Comparison of ENCODE assay signal across 34 mouse cellular contexts in genomic region chr11:52721087-52721486, GRCm38 (mm10). TPM values are rescaled to one million over a fixed set of nuclear protein-coding genes. Genes with fewer than 3 reads are reported as not detected.
"Had no signal": no experiment of that assay in that cellular context is flagged by ENCODE, and none has a peak within 500 bp of the region (broad histone marks: within the 10 kb centered on the region; RNA-seq: fewer than 3 reads in every experiment).

No protein-coding gene starts in this region.

- H3K4me3 ChIP-seq: limb, embryonic 10.5 days; limb, embryonic 12.5 days; limb, embryonic 13.5 days; limb, embryonic 15.5 days; liver, embryonic 12.5 days; liver, embryonic 13.5 days; liver, embryonic 15.5 days; lung, embryonic 15.5 days; megakaryocyte, embryonic 14.5 days; midbrain, embryonic 10.5 days; midbrain, embryonic 12.5 days; midbrain, embryonic 13.5 days; midbrain, embryonic 15.5 days; myocyte; neural tube, embryonic 12.5 days had no signal

- H3K4me2 ChIP-seq: limb, embryonic 12.5 days; limb, embryonic 13.5 days; limb, embryonic 15.5 days; liver, embryonic 11.5 days; liver, embryonic 12.5 days; liver, embryonic 13.5 days; liver, embryonic 15.5 days; lung, embryonic 14.5 days; lung, embryonic 15.5 days; midbrain, embryonic 12.5 days; midbrain, embryonic 13.5 days; midbrain, embryonic 15.5 days; neural tube, embryonic 12.5 days had no signal

- DNase-seq: left cerebral cortex, postnatal 4 days; liver; liver, embryonic 13.5 days; liver, postnatal 0 days; lung, adult 18-20 months; lung, adult 2 months; lung, embryonic 14.5 days; lung, postnatal 10 days; lung, postnatal 14 days; lung, postnatal 36 days; lung, postnatal 4 days had no signal

- H3K4me1 ChIP-seq: limb, embryonic 10.5 days; limb, embryonic 12.5 days; limb, embryonic 13.5 days; limb, embryonic 15.5 days; liver, embryonic 12.5 days; liver, embryonic 13.5 days; liver, embryonic 15.5 days; lung, embryonic 15.5 days; megakaryocyte, embryonic 14.5 days; midbrain, embryonic 10.5 days; midbrain, embryonic 12.5 days; midbrain, embryonic 13.5 days; midbrain, embryonic 15.5 days; neural tube, embryonic 12.5 days had no signal

- H3K27me3 ChIP-seq: limb, embryonic 12.5 days; limb, embryonic 13.5 days; limb, embryonic 15.5 days; liver, embryonic 12.5 days; liver, embryonic 13.5 days; liver, embryonic 15.5 days; lung, embryonic 15.5 days; midbrain, embryonic 12.5 days; midbrain, embryonic 13.5 days; midbrain, embryonic 15.5 days; neural tube, embryonic 12.5 days had no signal

- H3K27ac ChIP-seq: limb, embryonic 10.5 days; limb, embryonic 12.5 days; limb, embryonic 13.5 days; limb, embryonic 15.5 days; liver, embryonic 12.5 days; liver, embryonic 13.5 days; liver, embryonic 14.5 days; liver, embryonic 15.5 days; lung, embryonic 15.5 days; macrophage; midbrain, embryonic 10.5 days; midbrain, embryonic 12.5 days; midbrain, embryonic 13.5 days; midbrain, embryonic 15.5 days; neural tube, embryonic 12.5 days had no signal

- H3K9ac ChIP-seq: limb, embryonic 12.5 days; limb, embryonic 13.5 days; limb, embryonic 15.5 days; liver, embryonic 12.5 days; liver, embryonic 13.5 days; liver, embryonic 14.5 days; liver, embryonic 15.5 days; liver, postnatal 0 days; lung, embryonic 14.5 days; lung, embryonic 15.5 days; midbrain, embryonic 12.5 days; midbrain, embryonic 13.5 days; midbrain, embryonic 15.5 days; neural tube, embryonic 12.5 days had no signal

- ATAC-seq: liver, embryonic 12.5 days; liver, postnatal 0 days; lung, postnatal 0 days; midbrain, embryonic 13.5 days; midbrain, embryonic 15.5 days; midbrain, embryonic 16.5 days had no signal

- H3K9me3 ChIP-seq: limb, embryonic 10.5 days; limb, embryonic 15.5 days; liver, embryonic 12.5 days; liver, embryonic 13.5 days; liver, embryonic 15.5 days; lung, embryonic 15.5 days; midbrain, embryonic 10.5 days; midbrain, embryonic 13.5 days; midbrain, embryonic 15.5 days; neural tube, embryonic 12.5 days had no signal

- H3K36me3 ChIP-seq: limb, embryonic 10.5 days; limb, embryonic 12.5 days; limb, embryonic 13.5 days; limb, embryonic 15.5 days; liver, embryonic 12.5 days; liver, embryonic 13.5 days; liver, embryonic 15.5 days; lung, embryonic 15.5 days; midbrain, embryonic 10.5 days; midbrain, embryonic 12.5 days; midbrain, embryonic 13.5 days; midbrain, embryonic 15.5 days; neural tube, embryonic 12.5 days had no signal

RNA-seq across cellular contexts. Expression of gene Fstl4, which starts 43.3 kb away (rescaled TPM):
- total RNA-seq: megakaryocyte, adult 5-6 weeks; megakaryocyte-erythroid progenitor cell, adult 5-6 weeks; monocyte, adult 5-6 weeks had no signal
- polyA plus RNA-seq: liver, adult 2 months; liver, postnatal 0 days; macrophage; myocyte had no signal
